Mouse (Mus musculus) liver, postnatal 0 days (tissue): Measurements from ENCODE around the gene Btnl10.

Source experiments
- CTCF ChIP-seq: sonication (generic); IDR thresholded peaks from 2 replicates; pipeline ENCODE4 v1.5.1; 2016; ENCODE audit warnings: antibody characterized with exemption, low read depth
- EP300 ChIP-seq: IDR thresholded peaks from 2 replicates; pipeline ENCODE4 v1.6.1; 2016; ENCODE audit warnings: antibody characterized with exemption, low read depth, mild to moderate bottlenecking

DNA sequence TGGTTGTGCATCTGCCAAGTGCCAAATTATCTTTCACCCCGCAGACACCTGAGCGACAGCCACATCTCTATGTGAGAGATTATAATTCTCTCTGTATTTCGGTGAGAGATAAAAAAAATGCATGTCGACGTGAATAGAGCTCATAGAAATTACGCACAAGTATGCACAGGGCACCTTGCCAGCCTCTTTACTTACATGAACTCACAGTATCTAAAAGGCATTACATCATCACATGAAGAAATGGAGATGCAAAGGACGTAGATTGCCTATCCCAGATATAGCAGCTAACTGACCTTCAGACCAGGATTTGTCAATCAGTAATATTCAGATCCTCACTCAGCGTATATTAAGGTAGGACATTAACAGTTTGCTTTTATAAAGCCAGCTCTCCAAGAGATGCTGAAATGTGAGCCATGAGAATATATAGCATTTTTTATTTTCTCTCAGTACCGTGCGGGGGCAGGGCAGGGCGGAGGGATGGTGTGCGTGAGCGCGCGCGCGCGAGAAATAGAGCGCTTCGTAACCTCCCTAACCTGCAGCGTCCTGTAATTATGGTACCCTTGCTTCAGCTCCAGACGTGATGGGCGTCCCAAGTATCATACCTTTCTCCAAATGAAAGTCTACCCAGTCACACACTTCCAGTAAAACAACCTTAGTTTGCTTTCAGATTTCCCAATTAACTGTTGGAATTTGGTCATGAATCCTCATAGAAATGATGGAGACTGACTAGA, 30.3 kb downstream of the Btnl10 start:
- no peak for TF ChIP-seq CTCF
- peak; percentile 57; the same call in 1 of the 2 replicates for TF ChIP-seq EP300
